Mouse (Mus musculus): Measurements from ENCODE around the gene Ppa1.

Gene Ppa1

GRCm38 (mm10) chr10:61696560-61696823 lies 48.1 kb downstream of the Ppa1 start:
- DNase-seq = no peak

- peak; percentile 97 for DNase-seq
Observed at GRCm38 (mm10) chr10:61697028-61697427, 48.7 kb downstream of the Ppa1 start.

GRCm38 (mm10) chr10:61704663-61705062 lies 56.3 kb downstream of the Ppa1 start:
- DNase-seq = no peak

GRCm38 (mm10) chr10:61706412-61707375 lies 58.3 kb downstream of the Ppa1 start:
- DNase-seq = peak; percentile 75

GRCm38 (mm10) chr10:61713601-61714000 lies 65.2 kb downstream of the Ppa1 start:
- no peak for DNase-seq

- no peak for DNase-seq
Observed at GRCm38 (mm10) chr10:61714146-61714545, 65.8 kb downstream of the Ppa1 start.

GRCm38 (mm10) chr10:61714771-61715461 lies 66.6 kb downstream of the Ppa1 start, which contains the start of gene Aifm2:
Gene Aifm2 (plus strand): TSS chr10:61715263.
- peak; percentile 74 for DNase-seq

- DNase-seq = no peak
Observed at GRCm38 (mm10) chr10:61715462-61715837, 67.1 kb downstream of the Ppa1 start.

GRCm38 (mm10) chr10:61715996-61716864 lies 67.9 kb downstream of the Ppa1 start:
- no peak for DNase-seq

- no peak for DNase-seq
Observed at GRCm38 (mm10) chr10:61717406-61718296, 69.3 kb downstream of the Ppa1 start.

- DNase-seq = no peak
Observed at GRCm38 (mm10) chr10:61720331-61720730, 72.0 kb downstream of the Ppa1 start.

- DNase-seq = no peak
Observed at GRCm38 (mm10) chr10:61722215-61722614, 73.9 kb downstream of the Ppa1 start.

GRCm38 (mm10) chr10:61723271-61723670 lies 74.9 kb downstream of the Ppa1 start:
- no peak for DNase-seq
